Mouse (Mus musculus) ovary, adult 18-20 months (tissue): ENCODE results near the gene Rnf41.

ENCODE experiments used
- DNase-seq: peaks from one replicate; pipeline ENCODE4 v3.0.0; 2022; ENCODE audit warnings: low spot score, mixed read lengths

The Rnf41 gene

GRCm38 (mm10) chr10:128487861-128488712, 76.6 kb downstream of the Rnf41 start:
- no peak for DNase-seq

- DNase-seq = no peak
Measured at GRCm38 (mm10) chr10:128488776-128489175, 77.3 kb downstream of the Rnf41 start.

GRCm38 (mm10) chr10:128489380-128489779, 77.9 kb downstream of the Rnf41 start:
- DNase-seq = no peak

GRCm38 (mm10) chr10:128489785-128490184, 78.3 kb downstream of the Rnf41 start:
- no peak for DNase-seq

- no peak for DNase-seq
Measured at GRCm38 (mm10) chr10:128490232-128490631, 78.8 kb downstream of the Rnf41 start.

- no peak for DNase-seq
Measured at GRCm38 (mm10) chr10:128490912-128491311, 79.5 kb downstream of the Rnf41 start.
